Mouse (Mus musculus): ENCODE measurements around the gene Colca2.

Colca2 gene

DNA sequence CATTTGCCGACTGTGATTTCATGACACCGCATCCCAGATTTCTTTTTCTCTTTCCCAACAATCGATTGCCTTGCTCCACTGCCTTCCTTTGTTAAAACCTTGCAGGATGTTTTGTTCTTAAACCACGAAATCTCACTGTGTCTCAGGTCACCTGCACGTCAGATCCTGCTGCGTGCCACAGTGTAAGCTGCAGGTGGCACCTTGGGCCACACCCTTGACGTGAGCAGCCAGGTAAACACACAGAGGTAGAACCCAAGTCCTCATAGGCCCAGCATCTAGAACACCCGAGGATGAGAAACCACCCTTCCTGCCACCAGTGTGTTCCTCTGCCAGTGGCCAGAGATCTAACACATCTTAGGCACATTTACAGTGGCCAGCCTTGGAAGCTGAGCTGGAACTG, 7.3 kb downstream of the Colca2 start:
- no peak for DNase-seq

GRCm38 (mm10) chr9:51268852-51269251, 9.5 kb downstream of the Colca2 start:
- DNase-seq, result no peak

- DNase-seq, result no peak
These were observed 19.9 kb downstream of the Colca2 start for GRCm38 (mm10) chr9:51258426-51258825.

GRCm38 (mm10) chr9:51256780-51257502, 21.4 kb downstream of the Colca2 start:
- DNase-seq, result no peak

DNA sequence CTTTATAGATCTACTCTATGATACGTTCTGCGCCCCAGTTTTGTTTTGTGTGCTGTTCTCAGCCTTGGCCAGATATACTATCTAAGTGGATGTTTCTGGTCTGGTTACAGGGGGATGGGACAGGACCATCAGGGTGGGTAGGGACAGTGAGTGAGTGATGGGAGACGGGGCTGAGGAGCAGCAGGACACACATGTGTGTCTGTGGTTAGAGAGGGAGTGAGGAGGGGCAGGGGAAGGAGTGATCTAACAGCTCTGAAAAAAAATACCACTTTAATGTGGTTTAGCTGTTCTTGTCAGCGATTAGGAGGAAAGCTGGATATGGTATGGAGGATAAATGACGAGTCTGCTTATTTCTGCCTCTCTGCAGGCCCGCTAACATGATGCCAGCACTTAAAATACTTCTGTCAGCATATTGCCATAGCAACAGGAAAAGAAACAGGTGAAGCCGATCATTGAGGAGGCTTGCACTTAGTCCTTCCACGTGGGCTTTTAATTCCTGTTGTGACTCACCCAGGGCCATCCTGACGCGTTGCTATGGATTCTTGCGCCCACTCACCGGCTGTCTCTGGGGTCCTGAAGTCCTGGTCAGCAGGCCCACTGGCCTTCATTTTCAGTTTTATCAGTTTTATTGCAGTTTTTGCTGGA, 39.5 kb downstream of the Colca2 start:
- DNase-seq, result no peak

GRCm38 (mm10) chr9:51232163-51232562, 46.2 kb downstream of the Colca2 start:
- DNase-seq, result no peak

- DNase-seq, result no peak
These were observed 47.5 kb downstream of the Colca2 start for GRCm38 (mm10) chr9:51230701-51231389.

DNA sequence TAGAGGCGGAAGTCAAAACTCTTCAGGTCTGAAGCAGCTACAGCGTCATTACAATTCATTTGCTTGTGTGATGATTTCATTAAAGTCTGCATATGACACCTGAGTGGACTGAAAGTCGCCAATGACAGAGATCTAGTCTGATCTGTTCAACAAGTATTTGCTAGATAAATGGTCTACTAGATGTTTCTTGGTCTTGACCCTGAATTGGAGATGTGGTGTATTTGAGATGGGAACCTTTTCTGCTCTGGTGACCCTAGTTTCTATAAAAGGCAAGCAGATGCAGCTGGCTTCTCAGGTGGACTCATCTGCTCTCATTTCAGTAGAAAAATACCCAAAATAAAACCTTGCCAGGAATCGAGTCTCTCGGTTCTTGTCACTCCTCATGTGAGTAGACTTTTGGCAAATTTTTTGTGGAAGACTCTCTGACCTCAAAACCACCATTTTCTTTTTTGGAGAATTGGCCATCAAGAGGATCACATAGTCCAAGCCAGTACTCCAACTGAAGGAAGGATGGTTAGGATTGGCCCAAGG, 52.7 kb downstream of the Colca2 start:
- no peak for DNase-seq

Measured in thymus, postnatal 36 days (tissue).